Mouse (Mus musculus) liver, embryonic 14.5 days (tissue): ENCODE data around the gene Pon3.

Experiments
- CTCF ChIP-seq: IDR thresholded peaks from 2 replicates; pipeline ENCODE4 v1.5.1; 2016; ENCODE audit warnings: antibody characterized with exemption, low read depth, control low read depth
- EP300 ChIP-seq: IDR thresholded peaks from 2 replicates; pipeline ENCODE4 v1.6.1; 2016; ENCODE audit warnings: antibody characterized with exemption, low read depth

DNA sequence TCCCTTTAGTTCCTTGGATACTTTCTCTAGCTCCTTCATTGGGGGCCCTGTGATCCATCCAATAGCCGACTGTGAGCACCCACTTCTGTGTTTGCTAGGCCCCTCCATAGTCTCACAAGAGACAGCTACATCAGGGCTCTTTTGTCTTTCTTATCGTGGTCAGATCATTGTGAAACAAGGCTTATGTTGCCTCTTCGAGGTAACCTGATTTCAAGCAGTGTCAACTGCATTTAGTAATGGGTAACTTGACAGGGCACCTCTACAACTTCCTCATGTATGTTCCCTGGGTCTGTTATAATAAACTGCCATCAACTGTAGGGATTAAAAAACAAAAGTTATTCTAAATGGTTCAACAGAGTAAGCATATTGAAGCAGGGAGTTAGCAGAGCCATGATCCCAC lies 21.5 kb downstream of the Pon3 start:
- TF ChIP-seq CTCF = no peak
- TF ChIP-seq EP300 = no peak
